Mouse (Mus musculus) WW6 (cell line): ENCODE measurements around the gene Mtmr10.
A peak's percentile ranks its signal among the peaks of the same experiment; 100 is the strongest.

Source experiments
- DNase-seq: peaks from one replicate; pipeline ENCODE4 v3.0.0-alpha.2; 2013; ENCODE audit warnings: low read depth, low spot score

The Mtmr10 gene

GRCm38 (mm10) chr7:64291722-64292121 is 4.3 kb downstream of the Mtmr10 start:
- no peak for DNase-seq

- DNase-seq: no peak
Measured at GRCm38 (mm10) chr7:64296286-64297010, 9.0 kb downstream of the Mtmr10 start.

GRCm38 (mm10) chr7:64310241-64310640 is 22.8 kb downstream of the Mtmr10 start:
- DNase-seq: no peak

DNA sequence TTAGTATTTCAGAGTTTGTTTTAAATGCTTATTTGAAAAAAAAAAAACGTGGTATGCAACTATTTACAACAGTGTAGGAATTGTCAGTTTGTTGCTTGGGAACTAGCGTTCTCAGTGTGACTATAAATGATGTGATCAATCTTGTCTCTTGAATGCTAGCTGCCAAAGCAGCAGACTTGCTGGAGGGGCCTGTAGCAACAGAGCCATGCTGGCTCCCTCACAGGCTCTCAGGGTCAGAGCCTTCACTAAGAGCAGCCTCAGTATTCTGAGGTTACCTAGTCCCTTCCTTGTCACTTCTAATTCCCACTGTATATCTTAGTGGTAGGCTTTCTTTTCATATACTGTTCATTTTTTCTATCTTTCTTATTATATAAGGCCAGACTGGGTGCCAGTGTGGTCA is 23.3 kb downstream of the Mtmr10 start:
- no peak for DNase-seq

DNA sequence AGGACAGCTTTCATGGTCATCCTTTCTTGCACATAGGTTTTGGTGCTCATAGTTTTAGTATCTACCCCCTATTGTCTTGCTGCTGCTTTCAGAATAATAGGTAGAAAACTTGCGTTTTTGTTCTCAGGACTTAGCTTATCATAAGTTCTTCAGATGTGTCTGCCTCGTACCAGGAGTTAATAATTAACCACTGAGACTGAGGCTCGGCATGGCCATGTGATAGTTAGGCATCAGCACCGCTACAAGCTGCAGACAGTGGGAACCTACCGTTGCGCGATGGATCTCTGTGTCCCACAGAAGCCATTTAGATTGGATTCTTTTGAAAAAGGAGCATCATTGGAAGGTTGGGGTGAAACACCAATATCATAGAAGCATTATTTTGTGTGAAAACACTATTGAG is 25.4 kb downstream of the Mtmr10 start:
- DNase-seq: no peak

GRCm38 (mm10) chr7:64321125-64321524 is 33.7 kb downstream of the Mtmr10 start:
- no peak for DNase-seq

DNA sequence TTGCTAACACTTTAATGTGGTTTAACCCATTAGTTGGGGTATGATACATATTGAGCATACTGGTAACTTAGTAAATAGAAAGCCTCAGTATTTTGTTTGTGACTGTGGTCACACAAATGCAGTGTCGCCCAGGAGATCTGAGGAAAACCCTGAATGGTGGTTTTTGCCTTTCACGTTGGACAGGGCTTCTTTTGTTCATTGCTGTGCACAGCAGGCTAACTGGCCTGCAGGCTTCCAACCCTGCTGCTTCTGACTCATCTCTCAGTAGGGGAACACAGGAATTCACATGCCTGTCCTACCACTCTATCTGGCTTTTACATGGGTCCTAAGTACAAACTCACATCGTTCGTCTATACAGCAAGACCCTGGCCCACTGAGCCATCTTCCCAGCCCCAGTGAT is 34.2 kb downstream of the Mtmr10 start:
- no peak for DNase-seq

- peak; percentile 40 for DNase-seq
Measured at GRCm38 (mm10) chr7:64326892-64327291, 39.4 kb downstream of the Mtmr10 start.

- DNase-seq: no peak
Measured at GRCm38 (mm10) chr7:64327486-64327885, 40.0 kb downstream of the Mtmr10 start.

- DNase-seq: no peak
Measured at GRCm38 (mm10) chr7:64331309-64331708, 43.9 kb downstream of the Mtmr10 start.

DNA sequence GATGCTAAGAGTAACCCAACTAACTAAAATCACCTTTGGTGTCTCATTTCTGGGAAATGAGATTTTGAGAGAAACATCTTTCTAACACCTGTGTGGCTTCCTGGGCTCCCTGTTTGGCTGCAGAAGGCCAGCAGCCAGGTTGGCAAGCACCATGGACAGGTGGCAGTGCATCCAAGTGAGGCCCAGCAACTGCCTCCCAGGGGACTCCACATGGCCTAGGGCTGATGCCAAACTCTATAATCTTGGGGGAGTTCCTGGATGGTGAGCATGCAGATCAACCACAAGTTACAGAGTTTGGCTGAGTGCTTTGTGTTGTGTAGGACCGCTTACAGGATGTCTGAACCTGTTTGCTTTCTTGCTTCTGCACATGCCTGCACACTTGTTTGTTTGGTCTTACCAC is 45.2 kb downstream of the Mtmr10 start:
- DNase-seq: no peak

GRCm38 (mm10) chr7:64347813-64348212 is 60.4 kb downstream of the Mtmr10 start:
- no peak for DNase-seq

DNA sequence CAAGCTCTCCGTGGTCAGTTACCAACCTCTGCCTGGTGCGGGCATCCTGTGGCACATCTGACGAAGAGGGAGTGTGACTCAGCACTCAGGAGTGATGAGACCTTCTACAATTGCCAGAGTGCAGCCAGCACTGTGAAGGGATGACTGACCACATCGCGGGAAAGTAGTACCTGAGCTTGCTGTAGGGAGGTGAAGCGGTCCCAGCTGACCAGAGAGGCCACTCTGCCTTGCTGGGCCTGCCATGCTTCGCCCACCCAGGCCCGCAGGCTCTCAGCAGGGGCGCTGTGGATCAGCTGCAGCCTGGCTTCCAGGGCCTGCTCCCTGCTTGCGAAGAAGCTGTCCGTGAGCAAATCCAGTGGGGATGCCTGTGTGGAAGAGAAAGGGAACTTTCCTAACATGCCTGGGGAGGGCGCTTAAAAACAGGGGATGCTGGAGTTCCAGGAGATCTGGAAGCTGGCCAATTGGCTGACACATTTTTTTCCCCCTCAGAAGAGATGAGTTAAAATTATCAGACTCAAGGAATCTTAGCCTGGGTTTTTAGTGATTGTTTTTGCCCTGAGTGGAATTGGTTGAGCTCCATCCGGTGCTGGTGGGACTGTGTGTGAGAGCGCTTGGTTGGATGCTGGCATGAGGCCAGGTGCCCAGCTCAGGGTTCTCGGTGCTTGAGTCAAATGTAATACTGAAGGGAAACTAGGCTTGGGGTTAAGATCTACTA is 61.9 kb downstream of the Mtmr10 start:
- no peak for DNase-seq

- no peak for DNase-seq
Measured at GRCm38 (mm10) chr7:64351087-64351486, 63.6 kb downstream of the Mtmr10 start.

- no peak for DNase-seq
Measured at GRCm38 (mm10) chr7:64354206-64354605, 66.8 kb downstream of the Mtmr10 start.

GRCm38 (mm10) chr7:64356661-64357060 is 69.2 kb downstream of the Mtmr10 start:
- no peak for DNase-seq

DNA sequence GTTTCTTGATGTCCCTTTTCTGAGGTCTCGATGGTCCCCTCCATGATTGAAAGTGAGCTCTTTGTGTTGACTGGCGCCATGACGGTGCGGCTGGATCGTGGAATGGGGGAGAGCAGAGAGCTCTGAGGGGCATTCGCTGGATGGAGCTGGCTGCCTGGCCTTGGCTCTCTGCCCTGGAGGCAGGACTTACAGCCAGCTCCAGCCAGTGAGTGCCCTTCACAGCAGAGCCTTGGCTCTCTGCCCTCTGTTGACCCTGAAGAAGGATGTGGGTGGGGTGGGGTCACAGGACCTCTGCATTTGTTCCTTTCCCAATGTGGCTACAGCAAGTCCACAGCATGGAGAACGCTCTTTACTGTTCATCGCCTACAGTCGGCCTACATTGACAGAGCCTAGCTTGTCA is 70.0 kb downstream of the Mtmr10 start:
- DNase-seq: no peak

DNA sequence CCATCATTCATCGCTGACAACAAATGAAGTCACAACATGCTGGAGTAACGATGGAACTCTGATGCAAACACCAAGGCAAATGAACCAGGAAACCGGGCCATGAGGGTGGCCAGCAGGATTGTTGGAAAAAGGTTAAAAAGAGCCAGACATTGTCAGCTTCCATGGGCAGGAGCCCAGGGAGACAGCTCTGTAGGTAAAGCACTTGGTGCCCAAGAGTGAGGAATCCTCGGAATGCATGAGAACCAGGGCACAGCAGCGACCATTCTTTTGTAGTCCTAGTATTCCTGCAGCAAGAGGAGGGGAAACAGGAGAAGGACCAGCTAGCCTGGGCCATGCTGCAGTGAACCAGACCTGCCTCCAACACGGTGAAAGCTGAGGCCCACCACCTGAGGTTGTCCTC is 71.2 kb downstream of the Mtmr10 start:
- DNase-seq: no peak

GRCm38 (mm10) chr7:64359943-64360585 is 72.6 kb downstream of the Mtmr10 start:
- no peak for DNase-seq

- DNase-seq: no peak
Measured at GRCm38 (mm10) chr7:64360586-64360945, 73.1 kb downstream of the Mtmr10 start.

GRCm38 (mm10) chr7:64365863-64366262 is 78.4 kb downstream of the Mtmr10 start:
- no peak for DNase-seq

- no peak for DNase-seq
Measured at GRCm38 (mm10) chr7:64369841-64370240, 82.4 kb downstream of the Mtmr10 start.
